In the genomic region with DNA sequence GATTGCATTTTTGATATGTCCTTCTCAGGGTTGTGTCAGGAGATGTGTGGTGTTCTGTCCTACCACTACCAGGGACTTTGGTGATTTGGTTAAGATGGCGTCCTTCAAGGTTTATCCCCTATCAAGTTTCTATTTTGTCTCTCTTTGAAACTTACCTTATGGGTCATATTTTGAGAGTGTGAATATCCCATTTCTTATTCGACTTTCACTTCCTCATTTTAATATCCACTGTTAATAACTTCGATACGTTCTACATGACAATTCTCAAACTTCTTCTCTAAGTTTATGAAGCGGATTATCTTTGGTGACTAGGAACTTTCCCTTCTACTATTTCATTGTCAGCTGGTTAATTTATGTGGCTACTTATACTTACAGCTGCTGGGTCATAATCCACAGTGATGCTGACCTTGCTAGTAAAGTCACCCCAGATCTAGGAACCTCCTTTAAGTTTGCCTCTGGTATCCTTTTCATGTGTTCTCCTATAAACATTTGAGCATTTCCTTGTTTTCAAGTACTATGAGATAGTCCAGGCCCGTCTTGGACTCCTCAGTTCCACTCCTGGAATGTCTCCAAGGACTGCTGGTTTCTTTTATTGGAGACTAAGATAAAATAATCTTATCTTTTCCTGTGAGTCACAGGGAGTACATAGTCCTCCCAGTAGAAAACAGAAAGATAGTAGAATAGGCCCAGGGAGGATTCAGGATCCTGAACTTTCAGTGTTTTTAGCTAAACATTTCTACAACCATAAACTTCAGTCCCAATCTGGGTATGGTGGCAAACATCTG, we compare ENCODE assay signal across 9 mouse cellular contexts.
A peak's percentile ranks its signal among the peaks of the same experiment; 100 is the strongest.
DNase-seq lines count a peak whose midpoint lies in the region; ATAC-seq and TF ChIP-seq lines count a peak whose summit lies in the region.
"Had no signal": no experiment of that assay in that cellular context is flagged by ENCODE, and none has a peak within 500 bp of the region (broad histone marks: within the 10 kb centered on the region; RNA-seq: fewer than 3 reads in every experiment).

No protein-coding gene starts in this region.

- intact Hi-C loops in heart, adult 2 months (cut with DNase I): no loop called here

- no peak overlapping the region for H3K9ac ChIP-seq in stomach, embryonic 14.5 days (replicated peaks; ENCODE audit: low read depth, low read length)
- no peak overlapping the region for H3K9ac ChIP-seq in stomach, postnatal 0 days (ENCODE audit: low read length)
- H3K9ac ChIP-seq in heart, adult 2 months (ENCODE audit: low read depth, low read length): no peak overlapping the region
- no peak overlapping the region for H3K9ac ChIP-seq in midbrain, postnatal 0 days (replicated peaks; ENCODE audit: low read length, poor library complexity, severe bottlenecking)

- H3K9me3 ChIP-seq in stomach, embryonic 14.5 days (ENCODE audit: control insufficient read depth, low read depth, low read length): no peaks in the 10 kb centered on the region
- no peaks in the 10 kb centered on the region for H3K9me3 ChIP-seq in stomach, postnatal 0 days (ENCODE audit: control insufficient read depth, low read length)
- no peaks in the 10 kb centered on the region for H3K9me3 ChIP-seq in midbrain, postnatal 0 days (ENCODE audit: low read length)

- no peak for DNase-seq in stomach, postnatal 0 days (ENCODE audit: low spot score)
- DNase-seq in heart, adult 2 months: peak; percentile 20 to 36
- peak; percentile 56 for DNase-seq in kidney, postnatal 14 days
- DNase-seq in spleen, adult 18-20 months: no peak
- no peak for DNase-seq in layer of hippocampus, postnatal 10 days (ENCODE audit: low spot score in 2 of 2)
- DNase-seq in midbrain, postnatal 0 days (ENCODE audit: low spot score): no peak
- DNase-seq: cerebellum, postnatal 14 days had no signal

- ATAC-seq in stomach, embryonic 14.5 days (ENCODE audit: insufficient number of reproducible peaks, insufficient read depth, low FRiP score, low read depth): no peak
- ATAC-seq in stomach, postnatal 0 days (ENCODE audit: low FRiP score, low TSS enrichment): no peak
- no peak for ATAC-seq in midbrain, postnatal 0 days (ENCODE audit: low FRiP score)

- H3K27ac ChIP-seq in stomach, embryonic 14.5 days (ENCODE audit: low read length): peak overlapping the region; percentile 52
- no peak overlapping the region for H3K27ac ChIP-seq in stomach, postnatal 0 days (replicated peaks)
- H3K27ac ChIP-seq in heart, adult 2 months: peak overlapping the region; percentile 52
- no peak overlapping the region for H3K27ac ChIP-seq in midbrain, postnatal 0 days (ENCODE audit: low read depth, low read length)
- H3K27ac ChIP-seq: macrophage had no signal

- H3K4me3 ChIP-seq in stomach, embryonic 14.5 days (ENCODE audit: low read depth, low read length): no peak overlapping the region
- no peak overlapping the region for H3K4me3 ChIP-seq in stomach, postnatal 0 days (ENCODE audit: low read depth, low read length)
- H3K4me3 ChIP-seq in heart, adult 2 months: no peak overlapping the region
- no peak overlapping the region for H3K4me3 ChIP-seq in midbrain, postnatal 0 days (ENCODE audit: low read depth, low read length)

- no peaks in the 10 kb centered on the region for H3K27me3 ChIP-seq in stomach, embryonic 14.5 days (ENCODE audit: control insufficient read depth, insufficient read depth, low read length)
- H3K27me3 ChIP-seq in stomach, postnatal 0 days (ENCODE audit: control insufficient read depth, insufficient read depth, low read length): no peaks in the 10 kb centered on the region
- no peaks in the 10 kb centered on the region for H3K27me3 ChIP-seq in heart, adult 2 months (ENCODE audit: control insufficient read depth, insufficient read depth, low read length)
- no peaks in the 10 kb centered on the region for H3K27me3 ChIP-seq in midbrain, postnatal 0 days (ENCODE audit: insufficient read depth, low read length)

- H3K4me1 ChIP-seq in stomach, embryonic 14.5 days (ENCODE audit: control insufficient read depth, insufficient read depth, low read length): peaks cover 46% of the 10 kb centered on the region
- peaks cover 3% of the 10 kb centered on the region; the same call in 1 of the 2 replicates for H3K4me1 ChIP-seq in stomach, postnatal 0 days (replicated peaks; ENCODE audit: control insufficient read depth, insufficient read depth)
- H3K4me1 ChIP-seq in heart, adult 2 months (ENCODE audit: control insufficient read depth, insufficient read depth, low read length): peaks cover 12% of the 10 kb centered on the region
- peaks cover 4% of the 10 kb centered on the region; the same call in 1 of the 2 replicates for H3K4me1 ChIP-seq in midbrain, postnatal 0 days (ENCODE audit: insufficient read depth, low read length)

- no peak for TF ChIP-seq EP300 in stomach, postnatal 0 days (optimal IDR thresholded peaks at IDR 0.05)
- TF ChIP-seq EP300 in heart, adult 2 months (IDR thresholded peaks at IDR 0.05; ENCODE audit: insufficient read depth, low read depth, low read length): no peak

- H3K36me3 ChIP-seq in stomach, embryonic 14.5 days (ENCODE audit: control insufficient read depth, insufficient read depth, low read length): no peaks in the 10 kb centered on the region
- H3K36me3 ChIP-seq in stomach, postnatal 0 days (ENCODE audit: control insufficient read depth, insufficient read depth, low read length): no peaks in the 10 kb centered on the region
- peaks cover 3% of the 10 kb centered on the region for H3K36me3 ChIP-seq in heart, adult 2 months (ENCODE audit: control insufficient read depth, insufficient read depth, low read length)
- no peaks in the 10 kb centered on the region for H3K36me3 ChIP-seq in midbrain, postnatal 0 days (ENCODE audit: insufficient read depth, low read length)

- no peak for TF ChIP-seq POLR2A in heart, adult 2 months (IDR thresholded peaks at IDR 0.05; ENCODE audit: insufficient read depth, low read depth, low read length)

- H3K79me2 ChIP-seq in heart, adult 2 months (replicated peaks; ENCODE audit: control insufficient read depth, insufficient read depth, low read length): no peaks in the 10 kb centered on the region

- no peak for TF ChIP-seq CTCF in stomach, postnatal 0 days (IDR thresholded peaks at IDR 0.05; ENCODE audit: low read depth)
- TF ChIP-seq CTCF in heart, adult 2 months (IDR thresholded peaks at IDR 0.05): no peak
- TF ChIP-seq CTCF in midbrain, postnatal 0 days (IDR thresholded peaks at IDR 0.05): no peak

- 65% methylated on average over 6 of the region's 6 CpGs for WGBS in stomach, embryonic 14.5 days
- 51% methylated on average over 6 of the region's 6 CpGs for WGBS in stomach, postnatal 0 days
- WGBS in heart, adult 2 months: 64% methylated on average over 6 of the region's 6 CpGs
- WGBS in midbrain, postnatal 0 days: 92% methylated on average over 6 of the region's 6 CpGs

- no peak overlapping the region for H3K4me2 ChIP-seq in stomach, embryonic 14.5 days (replicated peaks; ENCODE audit: low read depth, low read length)
- H3K4me2 ChIP-seq in stomach, postnatal 0 days (replicated peaks; ENCODE audit: low read depth): no peak overlapping the region
- H3K4me2 ChIP-seq in midbrain, postnatal 0 days (ENCODE audit: low read depth, low read length, poor library complexity, severe bottlenecking): no peak overlapping the region

Comparison
In these comparisons a context has a peak if more than half of its experiments do, and no peak if none do; other contexts are left out.
1. H3K27ac ChIP-seq: peak in stomach, embryonic 14.5 days (single experiment) and heart, adult 2 months (single experiment); none in stomach, postnatal 0 days (single experiment) and midbrain, postnatal 0 days (single experiment).
2. DNase-seq: peak in heart, adult 2 months (2 of 2) and kidney, postnatal 14 days (single experiment); none in stomach, postnatal 0 days (single experiment), spleen, adult 18-20 months (0 of 2), layer of hippocampus, postnatal 10 days (0 of 2) and midbrain, postnatal 0 days (single experiment).